Mouse (Mus musculus) liver, embryonic 16.5 days (tissue): ENCODE measurements around the gene Ncmap. TPM values are rescaled to one million over a fixed set of nuclear protein-coding genes. Genes with fewer than 3 reads are reported as not detected.

Experiments used
- ATAC-seq: fragments of 200-750 bp; cut with Nextera tagmentation; 2 replicates; pipeline ENCODE4 v1.8.0; 2017; ENCODE audit warnings: low read depth, mild to moderate bottlenecking, moderate number of reproducible peaks, moderate library complexity
- H3K27ac ChIP-seq: fragments of 300-500 bp; sonication (generic); 2 replicates; pipeline ENCODE4 v1.5.1; 2014; ENCODE audit warnings: mild to moderate bottlenecking, low read length
- H3K27me3 ChIP-seq: fragments of 300-500 bp; sonication (generic); 2 replicates; pipeline ENCODE4 v1.6.1; 2014; ENCODE audit warnings: low read depth, low read length, mixed read lengths; ENCODE audit not compliant: control insufficient read depth, insufficient read depth
- H3K36me3 ChIP-seq: fragments of 300-500 bp; sonication (generic); 2 replicates; pipeline ENCODE4 v1.6.1; 2014; ENCODE audit warnings: mild to moderate bottlenecking; ENCODE audit not compliant: control insufficient read depth, insufficient read depth
- H3K4me1 ChIP-seq: fragments of 300-500 bp; sonication (generic); 2 replicates; pipeline ENCODE4 v1.6.1; 2014; ENCODE audit warnings: low read depth, low read length, mixed read lengths; ENCODE audit not compliant: control insufficient read depth
- H3K4me2 ChIP-seq: fragments of 300-500 bp; sonication (generic); 2 replicates; pipeline ENCODE4 v1.6.1; 2014; ENCODE audit warnings: low read depth, low read length, mixed read lengths
- H3K4me3 ChIP-seq: fragments of 300-500 bp; sonication (generic); 2 replicates; pipeline ENCODE4 v1.5.1; 2014; ENCODE audit warnings: low read depth, mild to moderate bottlenecking, low read length
- H3K9ac ChIP-seq: fragments of 300-500 bp; sonication (generic); 2 replicates; pipeline ENCODE4 v1.6.1; 2014; ENCODE audit warnings: low read depth, low read length
- H3K9me3 ChIP-seq: fragments of 300-500 bp; sonication (generic); replicated peaks from 2 replicates; pipeline ENCODE4 v1.6.1; 2016; ENCODE audit warnings: low read length; ENCODE audit not compliant: control insufficient read depth
- WGBS: fragments of 180-500 bp; shearing (Covaris S2); extraction: QIAGEN DNeasy Blood & Tissue Kit; methylation state at CpG from one replicate; pipeline ENCODE4 v1.1.7; 2014; ENCODE audit not compliant: insufficient replicate concordance; 5-methylcytosine and 5-hydroxymethylcytosine counted together
- polyA plus RNA-seq: library from polyadenylated mRNA; unstranded; fragments of >200 nt; fragmentation: Nextera tagmentation; extraction: Ambion mirVana; gene quantifications from 2 replicates; pipeline ENCODE4 v1.2.1, GENCODE M21; 2015

Gene Ncmap
- polyA plus RNA-seq, 1 experiment from 2014 or later: 0.19 TPM

DNA sequence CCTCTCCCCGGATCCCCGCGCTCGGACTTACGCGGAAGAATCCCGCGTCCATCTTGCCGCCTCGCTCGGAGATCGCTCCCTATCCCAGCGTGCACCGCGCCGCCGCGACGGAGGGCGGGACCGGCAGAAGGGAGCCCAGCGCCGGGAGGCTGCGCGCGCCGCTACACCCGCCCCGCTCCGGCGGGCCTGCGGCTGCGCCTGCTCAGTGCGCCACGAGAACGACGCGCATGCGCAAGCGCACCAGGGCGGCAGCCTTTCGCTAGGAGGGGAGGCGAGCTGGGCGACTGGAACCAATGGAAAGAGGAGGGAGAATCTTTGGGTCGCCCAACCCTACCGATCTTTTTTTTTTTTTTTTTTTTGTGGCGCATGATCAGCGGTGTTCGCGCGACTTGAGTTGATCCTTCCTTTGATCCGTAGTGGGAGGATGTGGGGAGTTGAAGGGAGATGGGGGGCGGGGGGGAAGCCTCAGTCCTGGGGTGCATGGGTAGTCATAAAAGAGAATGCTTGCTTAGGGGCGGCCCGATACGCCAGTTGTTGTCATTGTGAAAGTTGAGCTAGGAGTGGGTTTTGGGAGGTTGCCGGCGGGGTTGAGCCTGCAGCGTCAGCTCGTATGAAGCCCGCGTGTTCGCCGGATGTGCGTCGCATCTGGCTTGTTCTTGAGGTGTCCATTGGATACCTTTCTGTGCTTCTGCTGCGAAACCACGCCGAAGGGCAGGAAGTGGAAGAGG is 44.8 kb downstream of the Ncmap start, which contains the start of gene Srrm1:
Srrm1 (minus strand) TSS at position 256 of the 728 bp plus-strand sequence.
- H3K4me3 ChIP-seq: peak within 1 kb of the TSS; percentile 96
- under 1% methylated on average over 66 of the region's 69 CpGs for WGBS
- H3K9ac ChIP-seq: peak within 1 kb of the TSS; percentile 96
- H3K4me2 ChIP-seq: peak within 1 kb of the TSS; percentile 90
- peaks cover 6% of the 10 kb centered on the region; the same call in 1 of the 2 replicates for H3K36me3 ChIP-seq
- peaks cover 36% of the 10 kb centered on the region for H3K4me1 ChIP-seq
- peak; percentile 90 for ATAC-seq
- H3K27me3 ChIP-seq: no peaks in the 10 kb centered on the region
- peak within 1 kb of the TSS; percentile 99 for H3K27ac ChIP-seq
- no peaks in the 10 kb centered on the region for H3K9me3 ChIP-seq

DNA sequence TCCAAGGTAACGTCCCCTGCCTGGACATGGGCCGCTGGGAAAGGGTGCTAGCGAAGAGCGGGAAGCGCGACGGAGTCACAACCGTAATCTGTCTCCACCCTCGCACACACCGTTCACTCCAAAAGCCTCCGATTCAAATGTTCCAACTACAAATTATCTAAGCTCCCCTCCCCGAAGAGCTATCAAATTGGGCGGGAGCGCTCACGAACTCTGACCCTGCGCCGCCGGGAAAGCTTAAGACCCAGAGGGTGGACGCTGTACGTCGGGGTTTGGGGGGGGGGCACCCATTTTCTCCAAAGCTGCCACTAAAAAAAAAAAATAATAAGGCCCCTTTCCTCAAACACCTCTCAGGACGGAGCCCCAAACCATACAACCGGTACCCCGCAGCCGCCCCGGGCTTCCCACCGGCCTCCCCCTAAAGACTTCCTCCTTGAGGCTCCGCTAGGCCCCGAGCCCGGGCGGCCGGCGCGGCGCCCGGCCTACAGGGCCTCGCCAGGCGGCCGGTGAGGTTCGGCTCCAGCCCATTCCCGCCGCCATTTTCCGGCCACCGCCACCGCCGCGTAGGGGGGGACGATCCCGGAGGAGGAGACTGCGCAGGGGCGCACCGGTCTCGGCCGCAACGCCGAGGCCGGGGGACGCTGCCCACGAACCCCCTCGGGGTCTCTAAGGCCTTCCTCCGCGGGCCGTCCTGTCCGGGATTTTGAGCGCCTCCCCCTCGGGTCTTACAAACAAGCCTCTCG is 45.5 kb downstream of the Ncmap start:
- Histone ChIP-seq H3K27ac (peak overlapping the region; percentile 96), H3K36me3 (peaks cover 8% of the 10 kb centered on the region; the same call in 1 of the 2 replicates), H3K4me2 (peak overlapping the region; percentile 86), H3K9ac (peak overlapping the region; percentile 96), H3K9me3 (no peaks in the 10 kb centered on the region), H3K4me3 (peak overlapping the region; percentile 96), H3K4me1 (peaks cover 36% of the 10 kb centered on the region), H3K27me3 (no peaks in the 10 kb centered on the region)
- peak; percentile 31 for ATAC-seq
- under 1% methylated on average over 62 of the region's 67 CpGs for WGBS

DNA sequence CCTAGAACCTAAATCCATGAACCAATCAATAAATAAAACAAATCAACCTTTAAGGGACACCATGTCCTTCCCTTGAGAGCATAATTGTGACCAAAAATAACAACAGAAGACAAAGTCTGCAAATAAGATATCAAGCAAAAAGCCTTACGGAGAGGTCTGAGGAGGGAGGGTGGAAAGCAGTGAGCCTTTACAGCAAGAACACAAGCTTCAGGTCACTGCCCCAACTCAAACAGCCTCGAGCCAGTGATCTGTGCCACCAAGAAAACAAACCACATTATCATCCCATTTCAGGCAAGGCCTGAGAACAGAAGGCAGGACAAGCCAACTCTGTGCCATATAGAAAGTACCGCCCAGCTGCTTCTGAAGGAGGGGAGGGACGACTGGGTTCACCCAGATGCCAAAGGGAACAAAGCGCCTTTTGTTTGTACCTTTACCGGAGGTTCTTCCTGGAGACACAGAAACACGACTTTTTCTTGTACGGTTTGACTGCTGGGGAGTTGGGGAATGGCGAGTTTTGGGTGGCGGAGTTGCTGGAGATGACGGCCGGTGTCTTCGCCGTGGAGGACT is 60.6 kb downstream of the Ncmap start:
- Histone ChIP-seq H3K4me2 (no peak overlapping the region), H3K36me3 (peaks cover 94% of the 10 kb centered on the region), H3K9me3 (no peaks in the 10 kb centered on the region), H3K9ac (no peak overlapping the region), H3K27ac (no peak overlapping the region), H3K27me3 (no peaks in the 10 kb centered on the region), H3K4me1 (peaks cover 3% of the 10 kb centered on the region), H3K4me3 (no peak overlapping the region)
- no peak for ATAC-seq
- WGBS: 89% methylated on average over 14 of the region's 14 CpGs

DNA sequence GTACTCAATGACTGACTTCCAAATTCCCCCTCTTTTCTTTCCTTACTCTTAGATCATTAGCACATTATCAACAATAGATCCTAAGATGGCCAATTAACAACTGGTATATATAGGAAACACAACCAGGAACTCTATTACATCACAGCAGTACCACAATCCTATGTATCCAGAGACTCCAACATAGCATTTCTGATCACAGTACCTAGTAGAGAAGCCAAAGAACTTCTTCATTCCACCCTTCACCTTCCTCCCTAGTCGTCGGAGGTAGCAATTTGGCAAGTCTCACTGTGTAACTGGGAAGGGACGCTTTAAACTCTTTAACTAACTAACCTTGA is 62.0 kb downstream of the Ncmap start:
- no peak for ATAC-seq
- Histone ChIP-seq H3K4me2 (no peak overlapping the region), H3K27ac (peak overlapping the region; percentile 28; the same call in 1 of the 2 replicates)

DNA sequence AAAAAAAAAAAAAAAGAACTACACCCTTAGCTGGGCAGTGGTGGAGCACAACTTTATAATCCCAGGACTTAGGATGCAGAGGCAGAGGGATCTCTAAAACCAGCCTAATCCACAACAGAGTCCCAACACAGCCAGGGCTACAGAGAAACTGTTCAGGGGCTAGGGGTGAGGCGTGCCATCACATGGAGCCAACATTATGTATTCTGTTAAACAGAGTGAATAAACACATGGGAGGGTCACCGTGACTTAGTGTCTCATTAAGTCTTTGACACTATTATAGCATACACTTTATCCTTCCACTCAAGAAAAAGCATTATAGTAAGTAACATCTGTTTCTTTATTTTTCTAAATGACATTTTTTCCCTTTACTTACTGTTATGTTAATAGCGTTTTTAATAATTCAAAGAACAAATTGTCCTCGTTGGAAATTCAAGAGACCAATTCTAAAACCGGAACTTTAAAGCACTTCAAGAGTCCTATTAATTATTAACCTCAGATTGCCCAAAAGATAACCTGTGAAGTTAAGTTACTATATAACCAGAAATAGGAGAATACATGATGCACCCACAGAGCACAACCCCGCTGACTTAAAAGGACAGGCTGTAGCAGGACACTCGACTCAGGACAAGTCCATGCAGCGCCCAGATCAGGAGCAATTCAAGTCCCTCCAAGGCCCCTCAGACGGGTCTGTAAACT is 62.6 kb downstream of the Ncmap start:
- Histone ChIP-seq H3K9ac (no peak overlapping the region), H3K4me1 (peaks cover 3% of the 10 kb centered on the region), H3K4me2 (no peak overlapping the region), H3K4me3 (no peak overlapping the region), H3K9me3 (no peaks in the 10 kb centered on the region), H3K27me3 (no peaks in the 10 kb centered on the region), H3K27ac (peak overlapping the region; percentile 67; the same call in 1 of the 2 replicates), H3K36me3 (peaks cover 91% of the 10 kb centered on the region)
- 75% methylated on average over 9 of the region's 9 CpGs for WGBS
- peak; percentile 87 for ATAC-seq

More for the DNA sequence above, 62.0 kb downstream of the Ncmap start:
- peaks cover 93% of the 10 kb centered on the region for H3K36me3 ChIP-seq
- WGBS: 82% methylated on average over 3 of the region's 3 CpGs
- H3K27me3 ChIP-seq: no peaks in the 10 kb centered on the region
- H3K9ac ChIP-seq: no peak overlapping the region
- peaks cover 3% of the 10 kb centered on the region for H3K4me1 ChIP-seq
- no peak overlapping the region for H3K4me3 ChIP-seq
- H3K9me3 ChIP-seq: no peaks in the 10 kb centered on the region

DNA sequence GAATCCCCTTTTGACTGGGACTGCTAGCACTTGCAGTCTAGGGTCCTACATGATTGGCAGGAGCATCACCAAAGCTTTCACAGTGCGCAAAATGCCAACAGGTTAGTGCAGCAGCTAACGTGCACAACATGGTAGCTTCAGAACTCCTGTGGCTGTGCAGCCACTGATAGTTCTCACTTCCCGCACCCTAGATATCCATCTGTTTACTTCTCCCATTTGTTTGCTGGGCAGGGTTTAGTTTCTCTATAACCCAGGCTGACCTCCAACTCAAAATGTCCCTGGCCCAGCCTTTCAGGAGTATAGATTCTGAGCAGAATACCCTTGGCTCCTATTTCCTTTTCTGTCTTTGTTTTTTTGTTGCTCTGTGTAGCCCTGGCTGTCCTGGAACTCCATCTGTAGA is 71.6 kb downstream of the Ncmap start:
- H3K27ac ChIP-seq: peak overlapping the region; percentile 11

DNA sequence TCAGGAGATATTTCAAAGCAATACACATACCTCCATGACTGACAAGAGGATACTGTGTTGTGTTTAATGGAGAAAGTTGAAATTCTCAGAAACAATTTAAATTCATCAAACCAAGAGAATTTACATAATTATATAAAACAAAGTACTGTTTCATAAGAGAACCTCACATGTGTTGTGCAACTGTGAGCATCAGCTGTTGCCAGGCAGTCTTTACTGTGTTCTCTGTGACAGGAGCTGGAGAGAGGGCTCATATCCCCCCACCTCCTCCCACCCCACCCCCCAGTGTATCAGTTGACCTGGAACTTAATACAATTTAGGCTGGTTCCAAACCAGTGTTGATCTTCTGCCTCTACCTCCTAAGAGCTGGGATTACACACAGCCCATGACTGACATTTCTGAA is 72.0 kb downstream of the Ncmap start:
- H3K36me3 ChIP-seq: peaks cover 91% of the 10 kb centered on the region
- 0 out of 2 replicates have a peak, but pooled peaks have one; percentile 36 for ATAC-seq
- no peak overlapping the region for H3K9ac ChIP-seq

More for the DNA sequence above, 71.6 kb downstream of the Ncmap start:
- WGBS: 86% methylated on average over 3 of the region's 3 CpGs
- no peaks in the 10 kb centered on the region; the same call in 1 of the 2 replicates for H3K4me1 ChIP-seq
- no peaks in the 10 kb centered on the region for H3K9me3 ChIP-seq
- peaks cover 91% of the 10 kb centered on the region for H3K36me3 ChIP-seq
- no peak overlapping the region for H3K9ac ChIP-seq
- no peak overlapping the region for H3K4me3 ChIP-seq
- no peak overlapping the region for H3K4me2 ChIP-seq
- peak; percentile 70 for ATAC-seq
- H3K27me3 ChIP-seq: no peaks in the 10 kb centered on the region

DNA sequence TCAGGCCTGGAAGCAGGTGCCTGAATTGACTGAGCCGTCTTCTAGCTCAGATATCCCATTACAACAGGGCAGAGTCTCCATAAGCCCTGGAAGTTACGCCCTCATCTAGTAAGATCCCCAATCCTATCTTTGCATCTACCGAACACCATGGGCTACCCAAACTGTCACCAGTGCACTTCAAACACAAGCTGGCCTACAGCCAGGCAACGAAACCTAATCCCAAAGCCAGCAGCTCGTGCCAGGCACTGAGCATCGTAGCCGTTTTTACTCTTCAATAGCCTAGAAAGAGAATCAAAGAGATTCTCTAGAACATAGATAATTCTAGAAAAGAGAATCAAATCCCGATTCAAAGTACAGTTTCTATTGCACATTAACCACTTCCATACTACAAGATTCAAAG is 75.0 kb downstream of the Ncmap start:
- Histone ChIP-seq H3K27ac (no peak overlapping the region), H3K9ac (no peak overlapping the region), H3K4me3 (no peak overlapping the region), H3K9me3 (no peaks in the 10 kb centered on the region), H3K4me1 (no peaks in the 10 kb centered on the region; the same call in 1 of the 2 replicates), H3K27me3 (no peaks in the 10 kb centered on the region), H3K36me3 (peaks cover 92% of the 10 kb centered on the region), H3K4me2 (no peak overlapping the region)
- 87% methylated on average over 8 of the region's 8 CpGs for WGBS
- no peak for ATAC-seq

More for the DNA sequence above, 72.0 kb downstream of the Ncmap start:
- no peaks in the 10 kb centered on the region for H3K9me3 ChIP-seq
- no peak overlapping the region for H3K4me2 ChIP-seq
- H3K4me1 ChIP-seq: no peaks in the 10 kb centered on the region; the same call in 1 of the 2 replicates
- H3K27ac ChIP-seq: 0 out of 2 replicates have a peak overlapping the region, but pooled peaks have one; percentile 11
- no peaks in the 10 kb centered on the region for H3K27me3 ChIP-seq
- no peak overlapping the region for H3K4me3 ChIP-seq
